Mouse (Mus musculus) MN1 (cell line): Measurements from ENCODE around the gene Mslnl.
A peak's percentile ranks its signal among the peaks of the same experiment; 100 is the strongest.

Source experiments
- DNase-seq: peaks from one replicate; pipeline ENCODE4 v3.0.0-alpha.2; 2016; ENCODE audit warnings: low spot score

Mslnl gene

DNA sequence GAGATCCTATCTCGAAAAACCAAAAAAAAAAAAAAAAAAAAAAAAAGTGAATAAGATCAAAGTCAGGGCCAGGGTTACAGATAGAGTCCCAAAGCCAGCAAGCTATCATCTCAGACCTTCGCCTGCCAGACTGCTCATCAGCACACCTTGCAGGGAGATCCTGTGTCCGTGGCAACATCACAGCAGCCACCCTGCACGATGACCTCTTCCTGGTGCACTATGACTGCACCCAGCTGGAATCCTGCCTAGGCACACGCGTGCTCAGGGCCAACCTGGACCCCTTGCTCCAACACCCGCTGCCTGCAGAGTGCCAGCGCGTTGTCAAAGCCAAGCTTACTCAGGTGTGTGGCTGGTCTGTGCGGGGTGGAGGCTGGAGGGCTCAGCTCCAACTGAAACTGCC lies 8.5 kb downstream of the Mslnl start:
- no peak for DNase-seq

DNA sequence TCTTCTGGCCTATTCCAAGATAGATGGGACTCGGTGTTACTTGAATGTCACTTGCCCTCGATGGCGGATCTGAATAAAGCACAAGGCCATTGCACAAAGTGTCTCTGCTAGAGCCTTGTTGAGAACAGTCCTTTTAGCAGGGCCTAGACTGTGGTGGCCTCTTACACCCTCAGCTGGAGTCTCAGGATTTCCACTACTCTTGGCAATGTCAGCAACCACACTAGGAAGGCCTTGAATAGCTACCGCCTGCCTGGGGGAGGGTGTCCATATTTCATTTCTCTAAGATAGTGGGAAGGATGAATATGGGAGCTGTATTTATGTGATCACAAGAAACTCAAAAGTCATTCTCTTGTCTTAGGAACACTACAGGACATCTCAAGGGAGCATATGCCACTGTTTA lies 12.4 kb downstream of the Mslnl start:
- DNase-seq: no peak

DNA sequence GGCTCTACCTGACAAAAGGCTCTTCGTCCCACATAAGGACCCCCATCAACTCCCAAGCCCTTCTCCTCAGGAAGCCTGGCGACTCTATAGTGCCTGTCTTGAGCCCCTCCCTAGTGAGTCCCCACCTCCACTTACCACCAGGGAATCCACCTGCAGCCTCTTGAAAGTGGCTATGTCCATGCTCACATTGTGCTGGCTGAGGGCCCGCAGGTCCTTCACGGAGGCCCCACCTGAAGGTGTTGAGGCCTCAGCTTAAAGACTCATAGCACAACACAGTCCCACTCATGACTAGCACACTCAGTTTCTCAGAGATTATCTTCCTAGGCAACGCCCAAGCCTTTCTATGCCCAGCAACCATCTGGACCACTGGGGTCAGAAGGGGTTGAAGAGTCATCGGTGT lies 13.5 kb downstream of the Mslnl start:
- no peak for DNase-seq

DNA sequence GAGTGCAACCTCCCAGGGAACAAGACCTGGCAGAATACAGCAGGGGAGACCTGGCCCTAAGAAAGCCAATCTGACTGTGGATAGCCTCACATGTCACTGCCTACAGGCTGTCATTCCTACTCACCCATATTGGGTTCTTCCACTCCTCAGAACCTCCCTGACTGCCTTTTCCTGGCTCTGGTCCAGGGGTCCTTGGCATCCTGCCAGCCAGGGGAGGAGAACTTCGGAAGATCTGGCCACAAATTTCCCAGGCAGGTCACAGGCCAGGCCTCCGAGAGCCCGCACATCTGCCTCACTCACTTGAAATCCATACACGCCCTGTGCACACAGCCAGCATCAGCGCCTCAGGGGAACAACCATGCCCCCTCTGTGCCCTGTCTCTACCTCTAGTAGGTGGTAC lies 15.6 kb downstream of the Mslnl start:
- peak; percentile 86 for DNase-seq

- DNase-seq: no peak
These were observed 18.4 kb downstream of the Mslnl start, which contains the start of gene Msln for GRCm38 (mm10) chr17:25754241-25754640. Gene Msln (minus strand): TSS chr17:25754378.

- no peak for DNase-seq
These were observed 19.2 kb downstream of the Mslnl start for GRCm38 (mm10) chr17:25755086-25755485.

DNA sequence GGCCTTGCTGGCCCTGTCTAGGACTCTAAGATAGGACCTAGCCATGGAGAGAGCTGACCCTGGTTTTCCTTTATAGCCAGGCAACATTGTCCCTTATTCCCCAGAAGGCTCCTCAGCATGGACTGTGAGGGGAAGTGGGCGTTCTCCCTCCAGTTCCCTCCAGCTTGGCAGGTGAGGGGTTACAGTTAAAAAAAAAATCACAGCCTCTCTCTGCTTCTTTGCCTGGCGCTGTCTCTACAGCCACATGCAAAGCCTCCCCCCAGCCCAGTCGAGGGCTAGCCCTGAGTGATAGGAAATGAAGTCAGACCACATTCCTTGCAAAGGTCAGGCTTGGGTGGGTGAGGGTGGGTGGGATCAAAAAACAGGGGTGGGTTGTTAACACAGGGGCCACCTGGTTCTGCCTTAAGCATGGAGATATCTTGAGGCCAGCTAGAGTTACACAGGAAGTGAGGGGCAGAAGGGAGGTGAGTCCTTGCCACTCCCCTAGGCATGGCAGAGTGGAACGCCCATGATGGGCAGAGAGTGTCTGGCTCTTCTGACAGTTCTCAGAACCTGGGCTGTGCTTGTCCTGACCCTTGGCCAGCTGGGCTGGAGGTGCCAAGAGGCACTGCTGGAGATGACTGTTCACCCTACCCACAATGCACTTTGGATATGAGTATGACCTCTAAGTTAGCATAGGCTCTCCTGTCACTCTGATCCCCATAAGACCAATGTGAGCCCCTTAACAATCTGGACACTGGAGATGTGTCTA lies 20.0 kb downstream of the Mslnl start:
- no peak for DNase-seq

- DNase-seq: no peak
These were observed 20.8 kb downstream of the Mslnl start for GRCm38 (mm10) chr17:25756378-25757242.

DNA sequence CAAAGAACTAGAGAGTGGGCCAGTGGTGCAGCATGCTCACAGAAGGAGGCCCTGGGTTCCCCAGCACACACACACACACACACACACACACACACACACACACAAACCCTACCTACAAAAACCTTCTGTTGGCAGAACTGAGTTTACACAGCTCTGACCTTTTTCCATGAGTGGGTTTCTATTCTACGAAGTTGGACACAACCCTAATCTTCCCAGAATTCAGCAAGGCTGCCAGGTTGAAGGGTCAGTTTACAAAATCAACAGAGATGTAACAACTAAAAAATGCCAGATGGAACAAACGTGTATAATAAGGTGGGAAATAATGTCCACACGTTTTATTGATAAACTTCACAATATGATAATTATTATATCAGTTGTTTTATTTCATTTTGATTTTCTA lies 21.8 kb downstream of the Mslnl start:
- DNase-seq: no peak

GRCm38 (mm10) chr17:25760148-25760547 lies 24.3 kb downstream of the Mslnl start:
- DNase-seq: no peak

- no peak for DNase-seq
These were observed 25.7 kb downstream of the Mslnl start for GRCm38 (mm10) chr17:25761561-25761970.

GRCm38 (mm10) chr17:25762591-25762990 lies 26.7 kb downstream of the Mslnl start:
- no peak for DNase-seq

DNA sequence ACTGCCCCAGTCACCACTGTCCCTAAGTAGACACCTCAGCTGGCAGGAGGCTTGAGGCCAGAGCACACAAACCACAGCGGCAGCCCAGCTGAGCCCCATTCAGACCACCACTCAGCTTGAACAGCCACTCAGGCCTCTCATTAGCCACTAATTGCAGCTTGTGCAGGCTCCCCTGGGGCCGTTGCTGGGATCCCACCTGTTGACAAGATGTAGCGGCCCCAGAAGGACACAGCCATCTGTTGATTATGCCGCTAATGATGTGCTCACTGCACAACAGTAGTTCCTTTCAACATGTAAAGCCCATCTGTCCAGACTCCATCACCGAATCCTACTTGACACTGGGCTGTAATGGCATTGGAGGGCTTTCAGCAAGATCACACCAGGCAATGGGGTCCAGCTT lies 30.0 kb downstream of the Mslnl start:
- DNase-seq: no peak

DNA sequence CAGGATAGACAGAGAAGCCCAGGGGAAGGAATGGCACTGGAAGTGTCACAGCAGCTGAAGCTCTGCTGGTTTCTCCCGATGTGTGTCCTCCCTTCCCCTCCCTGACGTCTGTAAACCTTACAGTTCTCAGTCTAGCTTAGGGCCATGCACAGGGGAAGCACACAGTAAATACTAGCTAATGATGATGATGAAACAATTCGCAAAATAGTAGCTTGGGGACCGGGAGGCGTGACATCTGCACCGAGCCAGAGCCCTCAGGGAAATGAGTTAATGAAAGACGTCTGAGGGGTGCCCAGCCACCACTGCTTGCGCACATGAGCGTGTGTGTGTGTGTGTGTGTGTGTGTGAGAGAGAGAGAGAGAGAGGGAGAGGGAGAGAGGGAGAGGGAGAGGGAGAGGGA lies 33.5 kb downstream of the Mslnl start:
- DNase-seq: peak; percentile 80

- peak; percentile 99 for DNase-seq
These were observed 37.8 kb downstream of the Mslnl start, which contains the start of gene Narfl for GRCm38 (mm10) chr17:25773549-25774120. Gene Narfl (plus strand): TSS chr17:25773776.

GRCm38 (mm10) chr17:25775318-25776062 lies 39.6 kb downstream of the Mslnl start:
- no peak for DNase-seq

- no peak for DNase-seq
These were observed 42.1 kb downstream of the Mslnl start for GRCm38 (mm10) chr17:25777948-25778347.

- DNase-seq: no peak
These were observed 45.5 kb downstream of the Mslnl start for GRCm38 (mm10) chr17:25781339-25781738.

GRCm38 (mm10) chr17:25783086-25783485 lies 47.2 kb downstream of the Mslnl start:
- DNase-seq: peak; percentile 89

- no peak for DNase-seq
These were observed 48.2 kb downstream of the Mslnl start for GRCm38 (mm10) chr17:25783861-25784574.

GRCm38 (mm10) chr17:25785281-25785745 lies 49.5 kb downstream of the Mslnl start, which contains the start of gene Haghl:
Gene Haghl (minus strand): TSS chr17:25785673.
- peak; percentile 97 for DNase-seq
